Mouse (Mus musculus): ENCODE measurements around the gene Mrs2.

DNA sequence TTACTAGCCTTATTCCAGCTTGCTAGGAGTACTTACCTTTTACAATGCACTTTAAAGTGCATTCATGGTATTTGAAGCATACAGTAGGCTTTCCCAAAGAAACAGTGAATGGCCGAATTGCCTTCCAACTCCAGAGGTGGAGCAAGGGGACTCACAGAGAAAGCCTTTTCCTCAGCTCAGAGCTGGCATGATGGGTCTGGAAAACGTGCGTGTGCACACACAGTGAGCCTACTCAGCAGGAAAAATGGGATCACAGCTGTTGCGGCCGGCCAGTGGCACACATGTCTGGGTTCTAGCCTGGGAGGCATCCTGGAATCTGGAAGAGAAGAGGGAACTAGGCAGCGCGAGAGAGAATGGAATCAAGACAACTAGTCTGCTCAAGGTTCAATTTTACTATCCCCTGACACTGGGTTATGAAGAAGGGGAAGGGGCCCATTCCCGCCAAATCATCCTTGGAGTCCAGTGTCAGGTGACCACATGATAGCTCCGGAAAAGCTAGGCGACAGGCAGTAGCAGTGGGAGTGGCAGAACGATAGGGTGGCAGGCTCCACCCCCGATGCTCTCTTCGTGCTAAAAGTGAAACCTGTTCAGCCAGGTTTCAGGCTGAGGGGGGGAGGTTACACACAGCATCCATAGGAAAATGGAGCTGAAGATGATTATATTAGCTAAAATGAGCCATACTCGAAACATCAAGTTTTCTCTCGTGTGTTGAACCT is 54.9 kb downstream of the Mrs2 start:
- TF ChIP-seq CTCF (IDR thresholded peaks at IDR 0.05; ENCODE audit: low read depth, low read length) (no peak), POLR2AphosphoS5 (IDR thresholded peaks at IDR 0.05; ENCODE audit: insufficient replicate concordance, low read depth, low read length) (no peak), GATA1 (IDR thresholded peaks at IDR 0.05; ENCODE audit: borderline replicate concordance, low read length) (no peak)

Measured in G1E (cell line).